Mouse (Mus musculus): ENCODE data around the gene Rbpms2.

DNA sequence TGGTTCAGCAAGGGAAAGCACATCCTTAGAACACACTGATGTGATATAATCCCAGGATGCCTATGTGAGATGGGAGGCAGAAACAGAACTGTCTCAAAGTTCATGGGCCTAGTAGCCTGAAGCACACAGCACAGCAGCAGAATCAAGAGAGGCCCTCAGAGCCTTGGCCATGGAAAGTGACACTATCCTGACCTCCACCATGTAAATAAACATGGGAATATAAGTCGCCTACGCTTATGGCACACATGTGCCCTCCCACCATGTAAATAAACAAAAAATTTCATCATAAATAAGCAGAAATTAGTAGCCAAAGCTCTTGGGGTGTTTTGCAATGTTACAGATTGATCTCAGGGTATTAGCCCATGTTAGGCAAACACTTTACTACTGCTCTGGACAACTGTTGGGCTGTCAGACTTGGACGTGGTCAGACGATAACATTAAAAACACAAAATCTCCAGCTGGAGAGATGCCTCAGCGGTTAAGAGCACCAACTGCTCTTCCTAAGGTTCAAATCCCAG is 17.4 kb upstream of the Rbpms2 start:
- no peak for TF ChIP-seq EP300 (IDR thresholded peaks at IDR 0.05; ENCODE audit: insufficient read depth, low read depth, low read length)
- TF ChIP-seq CTCF (IDR thresholded peaks at IDR 0.05) = no peak
- TF ChIP-seq POLR2A (IDR thresholded peaks at IDR 0.05; ENCODE audit: insufficient read depth, low read depth, low read length) = no peak

Data from heart, adult 2 months (tissue).